Mouse (Mus musculus) heart, adult 8-10 months (tissue): ENCODE results near the gene Gm10491. TPM values are rescaled to one million over a fixed set of nuclear protein-coding genes. Genes with fewer than 3 reads are reported as not detected.
"Not testable (repeated sequence)": the region's sequence is repeated elsewhere in the genome, so short reads cannot be mapped to it uniquely, and the experiment has no call there.

Source experiments
- DNase-seq: peaks from one replicate; pipeline ENCODE4 v3.0.0; 2022; ENCODE audit warnings: low spot score
- total RNA-seq, 4 experiments: library from RNA; stranded (reverse); gene quantifications; 2 replicates each; pipeline ENCODE4 v1.2.4; 2022

Gm10491 gene
- total RNA-seq = not detected

GRCm38 (mm10) chrX:7907735-7908134 lies at the start of gene Gm10491:
Gene Gm10491 (minus strand): TSS chrX:7907835.
- DNase-seq = no peak

- no peak for DNase-seq
Measured at GRCm38 (mm10) chrX:7950091-7950490, 42.5 kb upstream of the Gm10491 start.

GRCm38 (mm10) chrX:7947900-7948492 lies 40.4 kb upstream of the Gm10491 start:
- DNase-seq = peak; percentile 93

- DNase-seq = no peak
Measured at GRCm38 (mm10) chrX:7947108-7947899, 39.7 kb upstream of the Gm10491 start, which contains the start of gene Hdac6. Gene Hdac6 (minus strand): TSS chrX:7947889.

- DNase-seq = no peak
Measured at GRCm38 (mm10) chrX:7945618-7946017, 38.0 kb upstream of the Gm10491 start.

GRCm38 (mm10) chrX:7937667-7938066 lies 30.0 kb upstream of the Gm10491 start:
- no peak for DNase-seq

- no peak for DNase-seq
Measured at GRCm38 (mm10) chrX:7936874-7937273, 29.2 kb upstream of the Gm10491 start.

GRCm38 (mm10) chrX:7928270-7928790 lies 20.7 kb upstream of the Gm10491 start, which contains the start of gene Eras:
Gene Eras (minus strand): TSS chrX:7928607.
- DNase-seq = no peak

GRCm38 (mm10) chrX:7927116-7927515 lies 19.5 kb upstream of the Gm10491 start:
- no peak for DNase-seq

- DNase-seq = no peak
Measured at GRCm38 (mm10) chrX:7926266-7926665, 18.6 kb upstream of the Gm10491 start.

GRCm38 (mm10) chrX:7922032-7922431 lies 14.4 kb upstream of the Gm10491 start:
- no peak for DNase-seq

GRCm38 (mm10) chrX:7919601-7920383 lies 12.2 kb upstream of the Gm10491 start, which contains the start of gene Pcsk1n:
Gene Pcsk1n (plus strand): TSS chrX:7919822.
- no peak for DNase-seq

GRCm38 (mm10) chrX:7917960-7918359 lies 10.3 kb upstream of the Gm10491 start:
- not testable (repeated sequence) for DNase-seq

- not testable (repeated sequence) for DNase-seq
Measured at GRCm38 (mm10) chrX:7915669-7916068, 8.0 kb upstream of the Gm10491 start.

- DNase-seq = no peak
Measured at GRCm38 (mm10) chrX:7910473-7910872, 2.8 kb upstream of the Gm10491 start.

GRCm38 (mm10) chrX:7909242-7909641 lies 1.6 kb upstream of the Gm10491 start, which contains the start of gene Gm10490:
Gene Gm10490 (plus strand): TSS chrX:7909542.
- DNase-seq = not testable (repeated sequence)

- no peak for DNase-seq
Measured at GRCm38 (mm10) chrX:7904441-7904840, 3.2 kb downstream of the Gm10491 start.

GRCm38 (mm10) chrX:7898880-7899874 lies 8.5 kb downstream of the Gm10491 start, which contains the start of the genes Pqbp1 and Timm17b:
Gene Pqbp1 (minus strand): TSS chrX:7899269.
Gene Timm17b (plus strand): TSS chrX:7899357.
- peak; percentile 87 for DNase-seq

- DNase-seq = no peak
Measured at GRCm38 (mm10) chrX:7898211-7898610, 9.4 kb downstream of the Gm10491 start.

GRCm38 (mm10) chrX:7883841-7884567 lies 23.6 kb downstream of the Gm10491 start, which contains the start of gene Slc35a2:
Gene Slc35a2 (plus strand): TSS chrX:7884028.
- peak; percentile 92 for DNase-seq
